Mouse (Mus musculus) E14TG2a.4 (cell line): Measurements from ENCODE around the gene Plin3.

ENCODE experiments used
- CTCF ChIP-seq: conservative IDR thresholded peaks from 2 replicates; pipeline ENCODE4 v1.5.1; 2014; ENCODE audit warnings: low read length
- NANOG ChIP-seq: IDR thresholded peaks from 2 replicates; pipeline ENCODE4 v1.6.1; 2014; ENCODE audit warnings: borderline replicate concordance, low read length, mixed read lengths
- POU5F1 ChIP-seq: IDR thresholded peaks from 2 replicates; pipeline ENCODE4 v1.6.1; 2014; ENCODE audit warnings: low read length, borderline replicate concordance

GRCm38 (mm10) chr17:56279481-56280155 lies 13.1 kb downstream of the Plin3 start:
- TF ChIP-seq NANOG: no peak
- TF ChIP-seq CTCF: no peak
- no peak for TF ChIP-seq POU5F1
